In genomic region chr11:49168839-49169611, GRCm38 (mm10) we compare ENCODE assay signal across 8 mouse cellular contexts. TPM values are rescaled to one million over a fixed set of nuclear protein-coding genes. Genes with fewer than 3 reads are reported as not detected.
DNase-seq lines count a peak whose midpoint lies in the region; ATAC-seq and TF ChIP-seq lines count a peak whose summit lies in the region.

No protein-coding gene starts in this region.

- peak overlapping the region; percentile 69 for H3K4me2 ChIP-seq in kidney, embryonic 15.5 days
- peak overlapping the region; percentile 48 for H3K4me2 ChIP-seq in stomach, postnatal 0 days (replicated peaks; ENCODE audit: low read depth)

- WGBS in kidney, embryonic 15.5 days = 4% methylated on average over 50 of the region's 50 CpGs
- 5% methylated on average over 50 of the region's 50 CpGs for WGBS in stomach, postnatal 0 days

- H3K9ac ChIP-seq in kidney, embryonic 15.5 days = peak overlapping the region; percentile 9; the same call in 1 of the 2 replicates
- H3K9ac ChIP-seq in stomach, postnatal 0 days (ENCODE audit: low read length) = 0 out of 2 replicates have a peak overlapping the region, but pooled peaks have one; percentile 13

- peaks cover 9% of the 10 kb centered on the region; the same call in 1 of the 2 replicates for H3K9me3 ChIP-seq in kidney, embryonic 15.5 days (replicated peaks)
- 0 out of 2 replicates have a peak, but pooled peaks cover 4% of the 10 kb centered on the region for H3K9me3 ChIP-seq in stomach, postnatal 0 days (ENCODE audit: control insufficient read depth, low read length)

- peak overlapping the region; percentile 35 for H3K4me3 ChIP-seq in kidney, embryonic 15.5 days (replicated peaks)
- peak overlapping the region; percentile 28 for H3K4me3 ChIP-seq in stomach, postnatal 0 days (ENCODE audit: low read depth, low read length)

- peaks cover 32% of the 10 kb centered on the region for H3K27me3 ChIP-seq in kidney, embryonic 15.5 days
- no peaks in the 10 kb centered on the region for H3K27me3 ChIP-seq in stomach, postnatal 0 days (ENCODE audit: control insufficient read depth, insufficient read depth, low read length)

- no peaks in the 10 kb centered on the region for H3K36me3 ChIP-seq in kidney, embryonic 15.5 days
- H3K36me3 ChIP-seq in stomach, postnatal 0 days (ENCODE audit: control insufficient read depth, insufficient read depth, low read length) = no peaks in the 10 kb centered on the region

- peak; percentile 87 for ATAC-seq in kidney, embryonic 15.5 days (replicated peaks; ENCODE audit: low FRiP score)
- ATAC-seq in megakaryocyte progenitor cell, adult 5-6 weeks (replicated peaks; ENCODE audit: poor library complexity) = peak; percentile 25
- 0 out of 2 replicates have a peak, but pooled peaks have one; percentile 12 for ATAC-seq in stomach, postnatal 0 days (ENCODE audit: low FRiP score, low TSS enrichment)

- no peak for TF ChIP-seq EP300 in stomach, postnatal 0 days (optimal IDR thresholded peaks at IDR 0.05)

- peak; percentile 25 for DNase-seq in adrenal gland, postnatal 14 days
- no peak for DNase-seq in adrenal gland, adult 2 months
- peak; percentile 10 for DNase-seq in thymus, postnatal 0 days (ENCODE audit: low spot score)
- DNase-seq in thymus, adult 18-20 months = no peak
- peak; percentile 17 for DNase-seq in stomach, postnatal 0 days (ENCODE audit: low spot score)
- DNase-seq in urinary bladder, postnatal 36 days (ENCODE audit: low spot score in 2 of 2) = no peak

- no peak overlapping the region for H3K27ac ChIP-seq in kidney, embryonic 15.5 days
- no peak overlapping the region for H3K27ac ChIP-seq in stomach, postnatal 0 days (replicated peaks)

- no peak for TF ChIP-seq CTCF in stomach, postnatal 0 days (IDR thresholded peaks at IDR 0.05; ENCODE audit: low read depth)

- H3K4me1 ChIP-seq in kidney, embryonic 15.5 days = peaks cover 8% of the 10 kb centered on the region
- no peaks in the 10 kb centered on the region; the same call in 1 of the 2 replicates for H3K4me1 ChIP-seq in stomach, postnatal 0 days (replicated peaks; ENCODE audit: control insufficient read depth, insufficient read depth)

RNA-seq across cellular contexts. Expression of gene Olfr1394, which starts 14.8 kb away (rescaled TPM):
- not detected in 2 replicates for total RNA-seq in adrenal gland, postnatal 14 days (2021)
- not detected for total RNA-seq in adrenal gland, adult 2 months (2021)
- polyA plus RNA-seq in adrenal gland, adult 2 months (2012; rRNA removed) = not detected in 2 replicates
- not detected in 2 replicates for polyA plus RNA-seq in thymus, postnatal 0 days (2015; fragmentation: Nextera tagmentation; extraction: Ambion mirVana)
- polyA plus RNA-seq in kidney, embryonic 15.5 days (2015; fragmentation: Nextera tagmentation; extraction: Ambion mirVana) = not detected in 2 replicates
- total RNA-seq in megakaryocyte progenitor cell, adult 5-6 weeks (2015) = not detected in 2 replicates
- total RNA-seq in megakaryocyte progenitor cell, adult 5-6 weeks (2017) = not detected in 2 replicates
- not detected in 2 replicates for polyA plus RNA-seq in stomach, postnatal 0 days (2015; fragmentation: Nextera tagmentation; extraction: Ambion mirVana)

RNA-seq across cellular contexts. Expression of gene Btnl9, which starts 17.9 kb away (rescaled TPM):
- 32.0 and 38.6 TPM in 2 replicates for total RNA-seq in adrenal gland, postnatal 14 days (2021)
- total RNA-seq in adrenal gland, adult 2 months (2021) = 10 to 100 TPM; 13.3 to 33.0 TPM
- 90.4 and 126 TPM in 2 replicates for polyA plus RNA-seq in adrenal gland, adult 2 months (2012; rRNA removed)
- polyA plus RNA-seq in thymus, postnatal 0 days (2015; fragmentation: Nextera tagmentation; extraction: Ambion mirVana) = 1.1 and 1.7 TPM in 2 replicates
- 2.6 and 5.6 TPM in 2 replicates for polyA plus RNA-seq in kidney, embryonic 15.5 days (2015; fragmentation: Nextera tagmentation; extraction: Ambion mirVana)
- total RNA-seq in megakaryocyte progenitor cell, adult 5-6 weeks (2015) = 3.8 and 7.1 TPM in 2 replicates
- 7.5 and 13.9 TPM in 2 replicates for total RNA-seq in megakaryocyte progenitor cell, adult 5-6 weeks (2017)
- 0.31 and 0.44 TPM in 2 replicates for polyA plus RNA-seq in stomach, postnatal 0 days (2015; fragmentation: Nextera tagmentation; extraction: Ambion mirVana)

RNA-seq across cellular contexts. Expression of gene Olfr1395, which starts 27.0 kb away (rescaled TPM):
- total RNA-seq in adrenal gland, postnatal 14 days (2021) = not detected in 2 replicates
- total RNA-seq in adrenal gland, adult 2 months (2021) = not detected
- polyA plus RNA-seq in adrenal gland, adult 2 months (2012; rRNA removed) = not detected in 2 replicates
- polyA plus RNA-seq in thymus, postnatal 0 days (2015; fragmentation: Nextera tagmentation; extraction: Ambion mirVana) = not detected in 2 replicates
- not detected in 2 replicates for polyA plus RNA-seq in kidney, embryonic 15.5 days (2015; fragmentation: Nextera tagmentation; extraction: Ambion mirVana)
- not detected in 2 replicates for total RNA-seq in megakaryocyte progenitor cell, adult 5-6 weeks (2015)
- not detected in 2 replicates for total RNA-seq in megakaryocyte progenitor cell, adult 5-6 weeks (2017)
- not detected in 2 replicates for polyA plus RNA-seq in stomach, postnatal 0 days (2015; fragmentation: Nextera tagmentation; extraction: Ambion mirVana)

RNA-seq across cellular contexts. Expression of gene Zfp62, which starts 34.1 kb away (rescaled TPM):
- total RNA-seq in adrenal gland, postnatal 14 days (2021) = 33.2 and 36.9 TPM in 2 replicates
- total RNA-seq in adrenal gland, adult 2 months (2021) = 10 to 100 TPM; 25.8 to 40.9 TPM
- polyA plus RNA-seq in adrenal gland, adult 2 months (2012; rRNA removed) = 2.2 and 2.7 TPM in 2 replicates
- polyA plus RNA-seq in thymus, postnatal 0 days (2015; fragmentation: Nextera tagmentation; extraction: Ambion mirVana) = 33.8 and 36.1 TPM in 2 replicates
- polyA plus RNA-seq in kidney, embryonic 15.5 days (2015; fragmentation: Nextera tagmentation; extraction: Ambion mirVana) = 40.5 and 41.9 TPM in 2 replicates
- 59.9 and 71.0 TPM in 2 replicates for total RNA-seq in megakaryocyte progenitor cell, adult 5-6 weeks (2015)
- 78.4 and 133 TPM in 2 replicates for total RNA-seq in megakaryocyte progenitor cell, adult 5-6 weeks (2017)
- 9.9 and 10.0 TPM in 2 replicates for polyA plus RNA-seq in stomach, postnatal 0 days (2015; fragmentation: Nextera tagmentation; extraction: Ambion mirVana)

RNA-seq across cellular contexts. Expression of gene Olfr1396, which starts 54.4 kb away (rescaled TPM):
- 0.53 and 0.67 TPM in 2 replicates for total RNA-seq in adrenal gland, postnatal 14 days (2021)
- total RNA-seq in adrenal gland, adult 2 months (2021) = 1 to 10 TPM; 1.9 to 3.6 TPM
- 3.4 and 3.7 TPM in 2 replicates for polyA plus RNA-seq in adrenal gland, adult 2 months (2012; rRNA removed)
- 0.10 and 0.16 TPM in 2 replicates for polyA plus RNA-seq in thymus, postnatal 0 days (2015; fragmentation: Nextera tagmentation; extraction: Ambion mirVana)
- not detected in 2 replicates for polyA plus RNA-seq in kidney, embryonic 15.5 days (2015; fragmentation: Nextera tagmentation; extraction: Ambion mirVana)
- not detected in 2 replicates for total RNA-seq in megakaryocyte progenitor cell, adult 5-6 weeks (2015)
- not detected in 2 replicates for total RNA-seq in megakaryocyte progenitor cell, adult 5-6 weeks (2017)
- polyA plus RNA-seq in stomach, postnatal 0 days (2015; fragmentation: Nextera tagmentation; extraction: Ambion mirVana) = 0.11 TPM in 1 of 2 replicates, not detected in the other

Comparison
In these comparisons a context has a peak if more than half of its experiments do, and no peak if none do; other contexts are left out.
1. DNase-seq: peak in adrenal gland, postnatal 14 days (single experiment), thymus, postnatal 0 days (single experiment) and stomach, postnatal 0 days (single experiment); none in adrenal gland, adult 2 months (single experiment), thymus, adult 18-20 months (0 of 2) and urinary bladder, postnatal 36 days (0 of 2).
2. ATAC-seq: peak in every context shown above with its lines; median percentile 87 in kidney, embryonic 15.5 days; 25 in megakaryocyte progenitor cell, adult 5-6 weeks; 12 in stomach, postnatal 0 days.
3. RNA of gene Btnl9, which starts 17.9 kb away (polyA plus RNA-seq): 90.4 to 126 TPM in adrenal gland, adult 2 months; 2.6 to 5.6 TPM in kidney, embryonic 15.5 days, 1.1 to 1.7 TPM in thymus, postnatal 0 days and 0.31 to 0.44 TPM in stomach, postnatal 0 days; every median in the first group is over 10 times any median in the second.